Mouse (Mus musculus) liver, adult 2 months (tissue): ENCODE results near the gene Sipa1l2. TPM values are rescaled to one million over a fixed set of nuclear protein-coding genes. Genes with fewer than 3 reads are reported as not detected.

Experiments
- DNase-seq: peaks from one replicate; pipeline ENCODE4 v3.0.0-alpha.2; 2011; ENCODE audit warnings: low read depth, low spot score; ENCODE audit errors: extremely low read depth
- H3K27ac ChIP-seq: fragments of 200-500 bp; replicated peaks from 2 replicates; pipeline ENCODE4 v1.5.1; 2012; ENCODE audit warnings: low read depth, mild to moderate bottlenecking, control low read depth, inconsistent platforms, low read length; ENCODE audit not compliant: insufficient read depth
- H3K27me3 ChIP-seq: fragments of 200-500 bp; 2 replicates; pipeline ENCODE4 v1.6.1; 2012; ENCODE audit warnings: mild to moderate bottlenecking, moderate library complexity, low read length, inconsistent platforms; ENCODE audit not compliant: control insufficient read depth, insufficient read depth
- H3K36me3 ChIP-seq: fragments of 200-500 bp; 2 replicates; pipeline ENCODE4 v1.6.1; 2012; ENCODE audit warnings: low read length, inconsistent platforms; ENCODE audit not compliant: control insufficient read depth, insufficient read depth
- H3K4me1 ChIP-seq: fragments of 200-500 bp; 2 replicates; pipeline ENCODE4 v1.6.1; 2011; ENCODE audit warnings: low read length; ENCODE audit not compliant: control insufficient read depth, insufficient read depth
- H3K4me3 ChIP-seq: fragments of 200-500 bp; 2 replicates; pipeline ENCODE4 v1.5.1; 2011; ENCODE audit warnings: low read depth, mild to moderate bottlenecking, control low read depth, low read length, moderate library complexity; ENCODE audit not compliant: insufficient read depth
- H3K79me2 ChIP-seq: fragments of 200-500 bp; 2 replicates; pipeline ENCODE4 v1.6.1; 2012; ENCODE audit warnings: inconsistent platforms, mild to moderate bottlenecking, low read length, moderate library complexity; ENCODE audit not compliant: control insufficient read depth, insufficient read depth
- H3K9ac ChIP-seq: fragments of 200-500 bp; 2 replicates; pipeline ENCODE4 v1.6.1; 2012; ENCODE audit warnings: low read depth, mild to moderate bottlenecking, control low read depth, inconsistent platforms, low read length
- CTCF ChIP-seq: fragments of 200-500 bp; IDR thresholded peaks from 2 replicates; pipeline ENCODE4 v1.5.1; 2011; ENCODE audit warnings: low read depth, low read length, control low read depth
- POLR2A ChIP-seq: fragments of 200-500 bp; IDR thresholded peaks from 2 replicates; pipeline ENCODE4 v1.6.1; 2011; ENCODE audit warnings: low read length, control low read depth; ENCODE audit not compliant: insufficient read depth; ENCODE audit errors: extremely low read depth
- WGBS: fragments of 180-500 bp; shearing (Covaris S2); methylation state at CpG from one replicate; pipeline ENCODE4 v1.1.7; 2018; 5-methylcytosine and 5-hydroxymethylcytosine counted together
- polyA plus RNA-seq: library from polyadenylated mRNA; depleted of rRNA; stranded (reverse); fragments of >200 nt; gene quantifications from 2 replicates; pipeline ENCODE4 v1.2.3, GENCODE M21; 2012
- total RNA-seq: library from RNA; depleted of rRNA; stranded (reverse); fragments of >200 nt; gene quantifications from 2 replicates; pipeline ENCODE4 v1.2.3, GENCODE M21; 2014

Sipa1l2 gene
- total and polyA plus RNA-seq, 2 experiments = 1.5 to 2.5 TPM

DNA sequence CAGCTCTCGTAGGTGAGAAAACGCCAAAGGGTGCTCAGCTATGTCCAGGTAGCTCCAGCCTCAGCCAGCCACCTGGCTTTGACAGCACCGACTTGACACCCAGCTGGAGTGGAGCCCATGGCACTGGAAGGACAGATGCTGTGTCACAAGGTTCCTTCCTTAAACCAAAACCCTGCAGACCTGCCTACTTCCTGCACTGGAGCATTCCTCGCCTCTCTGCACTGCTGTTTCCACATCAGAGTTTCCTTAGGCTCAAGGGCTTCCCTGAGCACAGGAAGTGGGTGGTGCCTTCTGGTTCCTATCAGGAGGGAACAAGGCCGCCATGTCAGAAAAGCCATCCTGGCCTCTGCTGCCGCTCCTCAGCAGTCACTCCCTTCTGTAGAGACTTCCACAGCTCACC, 51.3 kb downstream of the Sipa1l2 start:
- DNase-seq = peak; percentile 22
- H3K79me2 ChIP-seq = no peaks in the 10 kb centered on the region
- peaks cover 6% of the 10 kb centered on the region for H3K4me1 ChIP-seq
- H3K4me3 ChIP-seq = no peak overlapping the region
- WGBS = 80% methylated on average over 6 of the region's 6 CpGs
- H3K27ac ChIP-seq = no peak overlapping the region
- H3K36me3 ChIP-seq = no peaks in the 10 kb centered on the region
- no peak for TF ChIP-seq CTCF
- TF ChIP-seq POLR2A = no peak
- no peaks in the 10 kb centered on the region for H3K27me3 ChIP-seq
- no peak overlapping the region for H3K9ac ChIP-seq

DNA sequence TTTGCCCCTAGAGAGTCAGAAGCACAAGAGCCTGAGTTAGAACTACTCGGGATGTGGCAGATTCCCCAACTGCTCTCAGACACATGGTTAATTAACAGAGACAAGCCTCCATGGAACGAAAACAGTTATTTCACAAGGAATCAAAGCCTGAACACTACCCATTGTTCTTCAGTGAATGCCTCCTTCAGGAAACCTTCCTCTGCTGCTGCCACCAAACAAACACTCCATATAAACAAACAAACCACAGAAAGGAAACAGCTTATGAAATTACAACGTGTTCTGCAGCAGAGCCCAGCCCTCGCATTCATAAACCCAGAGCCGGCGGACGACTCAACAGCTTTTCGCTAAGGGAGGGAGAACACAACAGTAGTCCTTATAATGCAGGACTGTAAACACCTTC, 52.2 kb downstream of the Sipa1l2 start:
- Histone ChIP-seq H3K79me2 (no peaks in the 10 kb centered on the region), H3K36me3 (no peaks in the 10 kb centered on the region), H3K27me3 (no peaks in the 10 kb centered on the region), H3K9ac (no peak overlapping the region), H3K27ac (no peak overlapping the region), H3K4me1 (peaks cover 6% of the 10 kb centered on the region), H3K4me3 (no peak overlapping the region)
- 84% methylated on average over 8 of the region's 8 CpGs for WGBS
- TF ChIP-seq CTCF (no peak), POLR2A (no peak)
- no peak for DNase-seq

DNA sequence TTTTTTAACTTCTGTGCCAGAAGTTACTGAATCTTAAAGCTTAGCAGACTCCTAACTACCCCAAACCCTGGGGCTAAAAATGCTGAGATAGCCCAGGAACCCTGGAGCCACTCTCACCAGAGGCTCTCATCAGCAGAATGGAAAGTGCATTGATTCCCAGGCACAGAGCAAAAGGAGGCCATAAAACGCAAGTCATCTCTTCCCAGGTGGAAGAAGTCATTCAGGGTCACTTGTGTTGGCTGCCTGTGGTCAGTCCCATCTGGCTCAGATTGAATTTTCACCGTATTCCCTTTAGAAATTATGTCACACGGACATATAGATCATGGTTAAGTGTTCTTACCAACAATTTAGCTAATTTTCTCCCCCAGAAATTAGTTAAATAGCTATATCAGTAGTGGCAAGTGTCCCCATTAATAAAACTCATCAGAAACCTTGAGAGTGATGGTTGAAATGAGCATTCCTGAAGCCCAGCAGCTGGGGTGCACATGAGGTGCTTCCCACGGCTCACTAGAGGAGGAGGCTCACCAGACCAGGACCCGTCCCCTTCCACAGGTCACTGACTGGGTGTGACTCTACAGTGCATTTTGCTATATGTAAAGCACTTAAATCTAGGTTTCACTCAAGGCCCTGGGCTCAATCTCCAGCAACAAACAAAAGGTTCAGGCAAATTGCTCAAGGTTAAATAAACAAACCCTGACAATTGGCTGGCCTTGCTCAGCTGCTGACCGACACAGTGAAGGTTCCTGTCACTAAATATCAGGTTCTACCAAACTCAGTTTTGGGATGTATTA, 53.3 kb downstream of the Sipa1l2 start:
- H3K79me2 ChIP-seq = no peaks in the 10 kb centered on the region
- 71% methylated on average over 6 of the region's 6 CpGs for WGBS
- DNase-seq = no peak
- no peak for TF ChIP-seq CTCF
- no peak for TF ChIP-seq POLR2A
- H3K4me1 ChIP-seq = peaks cover 6% of the 10 kb centered on the region
- no peaks in the 10 kb centered on the region for H3K36me3 ChIP-seq
- no peak overlapping the region for H3K9ac ChIP-seq
- H3K4me3 ChIP-seq = no peak overlapping the region
- H3K27me3 ChIP-seq = no peaks in the 10 kb centered on the region
- no peak overlapping the region for H3K27ac ChIP-seq

DNA sequence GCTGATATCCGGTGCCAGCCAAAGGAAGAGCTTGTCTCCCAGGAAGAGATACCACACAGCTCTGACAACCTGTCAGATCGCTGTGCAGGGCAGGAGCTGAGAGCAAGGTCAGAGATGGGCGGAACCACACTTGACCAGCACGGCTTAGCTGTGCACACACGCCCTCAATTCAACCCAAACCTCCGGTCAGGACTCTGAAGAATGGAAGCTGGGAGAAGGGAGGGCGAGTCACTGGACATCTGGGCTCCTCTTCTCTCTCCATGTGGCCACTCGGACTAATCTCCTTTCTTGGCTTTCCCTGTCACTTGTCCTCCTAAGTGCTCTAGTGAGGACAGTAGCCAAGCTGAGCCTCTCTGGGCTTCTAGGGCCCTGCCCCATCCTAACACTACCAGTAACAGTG, 53.9 kb downstream of the Sipa1l2 start:
- WGBS = 73% methylated on average over 8 of the region's 8 CpGs
- DNase-seq = no peak
- Histone ChIP-seq H3K9ac (no peak overlapping the region), H3K27me3 (no peaks in the 10 kb centered on the region), H3K4me3 (no peak overlapping the region), H3K27ac (no peak overlapping the region), H3K36me3 (no peaks in the 10 kb centered on the region), H3K4me1 (peaks cover 6% of the 10 kb centered on the region), H3K79me2 (no peaks in the 10 kb centered on the region)
- no peak for TF ChIP-seq CTCF
- TF ChIP-seq POLR2A = no peak

- Histone ChIP-seq H3K4me3 (no peak overlapping the region), H3K27me3 (no peaks in the 10 kb centered on the region), H3K27ac (no peak overlapping the region), H3K79me2 (no peaks in the 10 kb centered on the region), H3K36me3 (no peaks in the 10 kb centered on the region), H3K4me1 (peaks cover 6% of the 10 kb centered on the region), H3K9ac (no peak overlapping the region)
- DNase-seq = no peak
- WGBS = 69% methylated on average over 5 of the region's 5 CpGs
- no peak for TF ChIP-seq CTCF
Measured at GRCm38 (mm10) chr8:125513935-125514334, 55.7 kb downstream of the Sipa1l2 start.

DNA sequence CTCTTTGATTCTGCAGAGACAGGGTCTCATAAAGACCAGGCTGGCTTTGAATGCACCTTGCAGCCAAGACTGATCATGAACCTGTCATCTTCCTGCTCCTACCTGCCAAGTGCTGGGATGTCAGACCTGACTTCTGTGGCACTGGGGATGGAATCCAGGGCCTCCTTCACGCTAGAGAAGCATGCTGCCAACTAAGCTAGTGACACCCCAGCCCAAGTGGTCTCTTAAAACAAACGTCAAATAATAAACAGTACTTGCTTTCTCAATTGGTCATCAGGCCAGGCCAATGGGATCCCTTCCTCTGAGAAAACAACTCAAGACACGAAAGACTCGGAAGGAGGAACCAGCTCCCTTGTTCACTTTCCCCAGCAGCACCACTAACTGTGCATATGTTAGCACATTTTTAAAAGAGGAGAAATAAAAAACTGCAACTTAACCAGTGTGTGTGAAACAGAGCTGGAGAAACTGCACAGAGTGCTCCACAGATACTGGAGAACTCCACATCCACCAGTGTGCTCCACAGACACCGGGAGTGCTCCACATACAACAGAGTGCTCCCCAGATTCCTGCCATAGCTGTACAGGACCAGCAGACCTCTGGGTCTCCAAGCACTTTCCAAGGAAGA, 56.3 kb downstream of the Sipa1l2 start:
- Histone ChIP-seq H3K4me1 (peaks cover 6% of the 10 kb centered on the region), H3K4me3 (no peak overlapping the region), H3K36me3 (no peaks in the 10 kb centered on the region), H3K27ac (no peak overlapping the region), H3K79me2 (no peaks in the 10 kb centered on the region), H3K27me3 (no peaks in the 10 kb centered on the region), H3K9ac (no peak overlapping the region)
- TF ChIP-seq POLR2A (no peak), CTCF (no peak)
- DNase-seq = no peak
- 84% methylated on average over 5 of the region's 5 CpGs for WGBS
